In the genomic region with DNA sequence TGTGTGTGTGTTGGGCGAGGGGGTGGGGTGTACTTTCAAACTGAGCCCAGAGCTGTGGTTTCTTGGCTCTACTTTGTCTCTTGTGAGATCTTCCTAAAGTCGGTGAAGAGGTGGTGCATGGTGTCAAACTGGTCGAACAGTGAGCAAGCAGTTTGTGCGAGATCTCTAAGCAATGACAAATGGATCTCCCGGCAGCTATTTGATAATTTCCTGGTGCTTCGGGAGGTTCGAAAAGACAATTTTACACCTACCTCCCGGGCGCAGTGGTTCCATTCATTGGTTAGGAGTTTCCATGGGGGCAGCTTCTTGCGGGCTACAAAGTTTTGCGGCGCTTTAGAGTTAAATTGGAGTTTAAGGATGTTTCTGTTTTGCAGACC, we compare ENCODE assay signal across 8 mouse cellular contexts.
DNase-seq lines count a peak whose midpoint lies in the region; ATAC-seq and TF ChIP-seq lines count a peak whose summit lies in the region.

No protein-coding gene starts in this region.

- ATAC-seq in heart, embryonic 11.5 days (replicated peaks; ENCODE audit: insufficient number of reproducible peaks, low FRiP score, low TSS enrichment), result no peak
- ATAC-seq in liver, embryonic 14.5 days (ENCODE audit: insufficient read depth), result no peak

- H3K4me1 ChIP-seq in ES-Bruce4 (ENCODE audit: control insufficient read depth, insufficient read depth, low read length), result no peaks in the 10 kb centered on the region
- H3K4me1 ChIP-seq in heart, embryonic 11.5 days (ENCODE audit: control insufficient read depth, insufficient read depth, low read length), result peaks cover 6% of the 10 kb centered on the region; the same call in 1 of the 2 replicates
- H3K4me1 ChIP-seq in liver, embryonic 14.5 days (replicated peaks; ENCODE audit: control insufficient read depth in 2 of 2, insufficient read depth in 2 of 2, low read length in 1 of 2), result no peaks in the 10 kb centered on the region; a peak in 1 of 4 replicates
- H3K4me1 ChIP-seq in cerebellum, adult 2 months (ENCODE audit: control insufficient read depth, insufficient read depth, low read length), result peaks cover 3% of the 10 kb centered on the region; the same call in 1 of the 2 replicates

- H3K9me3 ChIP-seq in ES-Bruce4 (replicated peaks; ENCODE audit: control insufficient read depth, insufficient read depth, low read length, poor library complexity, severe bottlenecking), result peaks cover 8% of the 10 kb centered on the region
- H3K9me3 ChIP-seq in heart, embryonic 11.5 days (replicated peaks; ENCODE audit: control insufficient read depth, low read length), result no peaks in the 10 kb centered on the region
- H3K9me3 ChIP-seq in liver, embryonic 14.5 days (ENCODE audit: control insufficient read depth, low read length), result no peaks in the 10 kb centered on the region

- no peak for TF ChIP-seq CTCF in ES-Bruce4 (IDR thresholded peaks at IDR 0.05; ENCODE audit: low read depth, low read length)
- no peak for TF ChIP-seq CTCF in liver, embryonic 14.5 days (IDR thresholded peaks at IDR 0.05; ENCODE audit: low read depth)
- no peak for TF ChIP-seq CTCF in cerebellum, adult 2 months (IDR thresholded peaks at IDR 0.05; ENCODE audit: borderline replicate concordance, insufficient read depth, low read depth, low read length)

- under 1% methylated on average over 12 of the region's 12 CpGs for WGBS in heart, embryonic 11.5 days (ENCODE audit: insufficient replicate concordance)
- 0% methylated on average over 12 of the region's 12 CpGs for WGBS in liver, embryonic 14.5 days (ENCODE audit: insufficient replicate concordance)
- 1% methylated on average over 12 of the region's 12 CpGs for WGBS in cerebellum, adult 2 months

- no peaks in the 10 kb centered on the region for H3K27me3 ChIP-seq in ES-Bruce4 (ENCODE audit: control insufficient read depth, insufficient read depth, low read length, poor library complexity, severe bottlenecking)
- H3K27me3 ChIP-seq in heart, embryonic 11.5 days (ENCODE audit: control insufficient read depth, insufficient read depth, low read length), result no peaks in the 10 kb centered on the region
- no peaks in the 10 kb centered on the region; the same call in 1 of the 2 replicates for H3K27me3 ChIP-seq in liver, embryonic 14.5 days (ENCODE audit: control insufficient read depth, insufficient read depth, low read length)
- peaks cover 3% of the 10 kb centered on the region; the same call in 1 of the 2 replicates for H3K27me3 ChIP-seq in cerebellum, adult 2 months (ENCODE audit: control insufficient read depth, insufficient read depth, low read length)

- H3K27ac ChIP-seq in ES-Bruce4 (ENCODE audit: insufficient read depth, low read length), result peak overlapping the region; percentile 84
- peak overlapping the region; percentile 54 for H3K27ac ChIP-seq in heart, embryonic 11.5 days (ENCODE audit: low read depth, low read length)
- no peak overlapping the region for H3K27ac ChIP-seq in liver, embryonic 14.5 days
- no peak overlapping the region for H3K27ac ChIP-seq in cerebellum, adult 2 months (ENCODE audit: insufficient read depth, low read length)

- TF ChIP-seq POLR2A in ES-Bruce4 (IDR thresholded peaks at IDR 0.05; ENCODE audit: insufficient read depth, low read length), result no peak
- TF ChIP-seq POLR2A in cerebellum, adult 2 months (IDR thresholded peaks at IDR 0.05; ENCODE audit: borderline replicate concordance, insufficient read depth, low read length), result no peak

- TF ChIP-seq EP300 in ES-Bruce4 (IDR thresholded peaks at IDR 0.05; ENCODE audit: insufficient read depth, low read depth, low read length), result no peak
- TF ChIP-seq EP300 in liver, embryonic 14.5 days (IDR thresholded peaks at IDR 0.05; ENCODE audit: low read depth), result no peak

- H3K36me3 ChIP-seq in ES-Bruce4 (ENCODE audit: control insufficient read depth, insufficient read depth, low read length, poor library complexity, severe bottlenecking), result peaks cover 10% of the 10 kb centered on the region
- H3K36me3 ChIP-seq in heart, embryonic 11.5 days (ENCODE audit: control insufficient read depth, insufficient read depth, low read length), result no peaks in the 10 kb centered on the region
- H3K36me3 ChIP-seq in liver, embryonic 14.5 days (replicated peaks; ENCODE audit: control insufficient read depth, insufficient read depth, low read depth), result no peaks in the 10 kb centered on the region

- DNase-seq in gastrocnemius, adult 18-20 months (ENCODE audit: low spot score), result peak; percentile 18
- no peak for DNase-seq in gastrocnemius, postnatal 4 days (ENCODE audit: low spot score in 2 of 2)
- no peak for DNase-seq in liver, embryonic 14.5 days (ENCODE audit: low read depth in 3 of 3, low spot score in 3 of 3)
- no peak for DNase-seq in cerebellum, adult 2 months
- DNase-seq in adrenal gland, adult 2 months, result no peak
- DNase-seq in layer of hippocampus, adult 18-20 months (ENCODE audit: low spot score in 2 of 2), result no peak

- peak overlapping the region; percentile 79 for H3K9ac ChIP-seq in ES-Bruce4 (ENCODE audit: low read depth, poor library complexity, severe bottlenecking)
- H3K9ac ChIP-seq in heart, embryonic 11.5 days (ENCODE audit: low read depth, low read length), result peak overlapping the region; percentile 73
- H3K9ac ChIP-seq in liver, embryonic 14.5 days (replicated peaks), result no peak overlapping the region

- H3K4me3 ChIP-seq in ES-Bruce4 (ENCODE audit: low read depth, low read length), result peak overlapping the region; percentile 87
- H3K4me3 ChIP-seq in heart, embryonic 11.5 days (ENCODE audit: low read depth, low read length), result peak overlapping the region; percentile 55
- peak overlapping the region; percentile 44 to 62 for H3K4me3 ChIP-seq in liver, embryonic 14.5 days (ENCODE audit: insufficient read depth in 1 of 2, low read depth in 2 of 2, low read length in 2 of 2)
- no peak overlapping the region for H3K4me3 ChIP-seq in cerebellum, adult 2 months (replicated peaks; ENCODE audit: insufficient read depth, low read depth, low read length)

- H3K4me2 ChIP-seq in heart, embryonic 11.5 days, result peak overlapping the region; percentile 74
- peak overlapping the region; percentile 38 for H3K4me2 ChIP-seq in liver, embryonic 14.5 days (ENCODE audit: low read depth)

Comparison
In these comparisons a context has a peak if more than half of its experiments do, and no peak if none do; other contexts are left out.
1. H3K27ac ChIP-seq: peak in ES-Bruce4 (single experiment) and heart, embryonic 11.5 days (single experiment); none in liver, embryonic 14.5 days (single experiment) and cerebellum, adult 2 months (single experiment).